Mouse (Mus musculus): ENCODE measurements around the gene Mterf1b.

GRCm38 (mm10) chr5:4240120-4240519, 48.0 kb downstream of the Mterf1b start:
- TF ChIP-seq CTCF (IDR thresholded peaks at IDR 0.05; ENCODE audit: low read depth) = no peak
- TF ChIP-seq EP300 (IDR thresholded peaks at IDR 0.05; ENCODE audit: low read depth) = no peak
